Mouse (Mus musculus) monocyte, adult 5-6 weeks (primary cell): Measurements from ENCODE around the gene Cmtm7. TPM values are rescaled to one million over a fixed set of nuclear protein-coding genes. Genes with fewer than 3 reads are reported as not detected.

ENCODE experiments used
- ATAC-seq: fragments of 153-309, 156-312 bp; replicated peaks from 2 replicates; pipeline ENCODE4 v1.8.0; 2017; ENCODE audit warnings: mild to moderate bottlenecking; ENCODE audit not compliant: low TSS enrichment, insufficient number of reproducible peaks, severe bottlenecking, poor library complexity, low FRiP score
- total RNA-seq: library from RNA; stranded (forward); fragments of 200-1000, 200-491, 200-594 nt; gene quantifications from 3 replicates; pipeline ENCODE4 v1.2.3, GENCODE M21; 2017

The Cmtm7 gene
- total RNA-seq: 95.2 to 128 TPM (median 119 TPM) in 3 replicates

DNA sequence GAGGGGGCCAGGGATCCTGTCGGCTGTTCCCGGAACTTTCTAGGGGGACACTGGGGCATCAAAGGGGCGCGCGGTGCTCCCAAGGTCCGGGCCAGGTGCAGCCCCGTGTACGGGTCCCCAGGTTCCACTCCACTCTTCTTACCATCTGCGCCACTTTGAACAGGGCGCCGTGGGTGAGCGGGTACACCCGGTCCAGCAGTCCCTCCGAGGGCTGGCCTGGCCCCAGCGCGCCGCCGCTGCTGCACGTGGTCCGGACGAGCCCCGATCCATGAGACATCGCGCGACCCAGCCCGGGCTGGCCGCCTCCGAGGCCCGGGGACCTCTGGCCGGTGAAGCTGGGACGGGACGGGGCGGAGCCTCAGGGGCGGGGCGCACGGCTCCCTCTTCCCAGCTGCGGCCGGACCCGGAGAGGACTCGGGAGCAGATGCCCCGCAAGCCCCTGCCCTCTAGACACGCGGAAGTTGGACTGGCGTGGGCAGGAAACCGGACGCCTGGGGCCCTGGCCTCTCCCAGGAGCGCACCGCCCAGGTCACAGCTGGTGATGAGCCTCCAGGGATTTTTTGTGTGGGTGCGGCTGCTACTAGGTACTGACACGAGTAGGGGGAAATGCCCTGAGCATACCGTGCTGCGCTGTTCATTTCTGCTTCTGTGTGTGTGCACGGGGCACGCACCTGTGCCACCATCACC lies at the start of gene Cmtm7:
Cmtm7 (minus strand) TSS at position 331 of the 687 bp plus-strand sequence.
- ATAC-seq: peak; percentile 47

DNA sequence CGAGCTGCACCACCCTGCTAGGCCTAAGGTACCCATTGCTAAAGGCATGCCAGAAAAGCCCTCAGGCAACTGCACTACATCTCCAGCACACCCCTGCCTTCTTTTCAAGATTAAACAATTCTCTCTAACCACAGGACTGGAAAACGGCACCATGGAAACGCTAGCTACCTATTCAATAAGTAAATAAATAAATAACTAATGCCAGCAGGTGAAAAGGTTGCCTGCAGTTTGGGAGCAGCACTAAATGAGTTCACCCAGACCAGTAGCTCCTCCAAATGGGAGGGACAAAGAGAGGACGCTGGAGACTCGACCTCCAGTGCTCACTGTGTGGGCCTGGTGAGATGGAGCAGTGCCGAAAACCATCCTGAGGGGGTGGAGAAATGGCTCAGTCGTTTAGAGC lies 48.7 kb upstream of the Cmtm7 start:
- no peak for ATAC-seq

DNA sequence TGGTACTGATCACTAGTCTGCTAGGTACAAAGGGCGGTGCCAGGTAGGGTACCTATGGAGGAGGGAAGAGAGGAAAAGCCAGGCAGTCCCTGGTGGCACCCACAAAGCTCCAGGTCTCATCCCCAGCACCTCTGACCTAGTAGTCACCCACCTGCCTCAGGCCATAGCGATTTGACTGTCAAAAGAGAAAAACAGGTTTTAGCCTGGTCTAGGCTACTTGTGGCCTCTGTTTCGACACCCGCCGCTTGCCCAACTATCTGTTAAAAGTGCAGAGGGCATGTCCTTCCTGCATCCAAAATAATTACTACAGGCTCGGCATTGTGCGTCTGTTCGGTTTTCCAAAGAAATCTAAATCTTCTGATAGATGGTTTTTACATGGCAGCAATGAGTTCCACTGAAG lies 48.0 kb upstream of the Cmtm7 start:
- ATAC-seq: no peak

DNA sequence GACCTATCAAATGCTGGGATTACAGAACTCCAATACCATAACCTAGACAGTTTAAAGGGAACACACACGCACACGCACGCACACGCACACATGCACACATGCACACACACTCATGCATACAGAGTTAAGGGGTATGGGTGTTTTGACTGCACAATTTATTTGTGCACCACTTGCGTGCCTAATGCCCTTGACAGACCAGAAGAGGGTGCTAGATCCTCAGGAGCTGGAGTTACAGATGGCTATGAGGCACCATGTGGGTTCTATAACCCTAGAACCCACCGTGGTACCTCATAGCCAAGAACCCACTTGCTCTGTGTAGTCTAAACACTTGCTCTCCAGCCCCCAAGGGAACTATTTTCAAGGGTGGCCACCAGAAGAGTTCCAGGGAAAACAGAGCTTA lies 46.7 kb upstream of the Cmtm7 start:
- ATAC-seq: no peak

DNA sequence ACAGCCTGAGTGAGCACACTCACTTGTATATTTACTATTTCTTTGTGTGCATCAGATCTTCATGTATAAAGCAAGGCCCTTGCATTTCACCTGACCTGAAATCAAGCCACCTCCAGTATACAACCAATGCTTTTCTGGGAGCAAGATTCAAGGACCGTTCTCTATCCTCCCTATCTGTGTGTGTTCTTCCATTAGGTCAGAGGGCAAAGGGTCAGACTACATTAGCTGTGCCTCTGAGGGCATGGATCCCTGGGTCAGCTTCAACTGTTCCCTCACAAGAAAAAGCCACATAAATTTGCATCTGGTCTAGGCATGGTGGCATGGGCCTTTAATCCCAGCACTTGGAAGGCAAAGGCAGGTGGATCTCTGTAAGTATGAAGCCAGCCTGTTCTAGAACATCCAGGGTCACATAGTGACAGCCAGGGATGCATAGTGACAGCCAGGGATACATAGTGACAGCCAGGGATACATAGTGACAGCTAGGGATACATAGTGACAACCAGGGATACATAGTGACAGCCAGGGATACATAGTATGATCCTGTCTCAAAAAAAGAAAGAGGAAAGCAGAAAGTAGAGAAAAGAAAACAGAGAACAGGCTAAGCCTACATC lies 45.7 kb upstream of the Cmtm7 start:
- ATAC-seq: no peak

DNA sequence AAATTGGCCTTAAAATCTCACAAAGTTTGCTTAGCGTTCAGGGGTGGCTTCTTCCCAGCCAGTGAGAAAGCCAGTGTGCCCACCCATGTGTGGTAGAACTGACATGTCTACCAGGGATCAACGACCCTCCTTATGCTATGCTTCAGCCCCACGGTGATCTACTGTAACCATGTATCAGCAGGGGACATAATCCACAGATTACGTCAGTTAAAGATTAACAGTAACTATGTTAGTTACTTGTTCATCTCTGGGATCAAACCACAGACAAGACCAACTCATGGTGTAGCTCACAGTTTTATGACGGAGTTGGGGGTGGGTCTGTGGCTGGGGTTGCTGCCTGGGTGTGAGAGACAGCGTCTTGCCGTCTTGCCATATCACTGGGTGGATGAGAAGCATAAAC lies 42.5 kb upstream of the Cmtm7 start:
- no peak for ATAC-seq

DNA sequence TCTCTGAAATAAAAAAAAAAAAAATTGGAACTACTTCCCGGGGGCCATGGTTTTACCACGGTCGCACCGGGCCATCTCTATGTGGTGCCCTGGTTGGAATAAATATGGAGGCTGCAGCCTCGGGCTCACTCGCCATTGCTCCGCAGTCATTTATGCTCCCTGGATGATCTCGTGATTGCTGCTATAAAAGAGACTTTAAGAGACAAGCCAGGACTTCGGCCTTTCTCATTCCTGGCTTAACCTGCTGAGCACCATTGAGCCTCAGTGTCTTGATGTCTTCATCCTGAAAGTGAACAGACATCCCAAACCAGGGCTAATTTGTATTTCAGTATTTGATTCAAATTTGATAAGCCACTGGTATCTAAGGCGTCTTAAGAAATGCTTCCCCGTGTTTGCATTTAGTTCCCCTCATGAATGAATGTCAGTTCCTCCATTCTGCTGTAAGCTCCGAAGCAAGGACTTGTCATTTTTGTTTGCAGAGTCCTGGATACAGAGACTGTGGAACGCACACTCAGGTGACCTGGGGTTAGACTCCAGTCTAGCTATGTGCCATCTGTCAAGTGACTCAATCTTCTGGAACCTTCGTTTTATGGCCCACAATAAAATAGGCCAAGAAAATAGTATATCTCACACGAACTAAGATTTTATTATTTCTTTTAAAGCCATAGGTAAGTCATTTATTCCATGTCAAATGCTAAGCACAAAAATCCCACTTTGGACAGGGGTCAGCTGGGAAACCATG lies 40.1 kb upstream of the Cmtm7 start:
- no peak for ATAC-seq

DNA sequence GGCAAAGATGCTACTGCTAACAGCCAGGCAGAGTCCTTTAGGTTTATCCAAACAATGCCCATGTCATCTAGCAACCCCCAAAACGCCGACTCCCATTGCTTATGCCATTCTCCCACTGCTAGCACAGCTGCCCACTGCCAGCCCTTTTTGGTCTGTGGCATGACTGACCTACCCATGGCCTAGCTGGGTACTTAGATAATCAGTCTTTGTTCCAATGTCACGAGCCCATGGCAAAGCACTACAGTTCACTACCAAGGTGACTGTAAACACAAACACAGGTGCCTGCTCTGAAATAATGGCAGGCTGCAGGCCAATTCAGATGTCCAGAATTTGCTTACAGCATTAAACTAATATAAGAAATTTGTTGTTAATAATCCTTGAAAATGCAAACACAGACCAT lies 37.3 kb upstream of the Cmtm7 start:
- no peak for ATAC-seq

DNA sequence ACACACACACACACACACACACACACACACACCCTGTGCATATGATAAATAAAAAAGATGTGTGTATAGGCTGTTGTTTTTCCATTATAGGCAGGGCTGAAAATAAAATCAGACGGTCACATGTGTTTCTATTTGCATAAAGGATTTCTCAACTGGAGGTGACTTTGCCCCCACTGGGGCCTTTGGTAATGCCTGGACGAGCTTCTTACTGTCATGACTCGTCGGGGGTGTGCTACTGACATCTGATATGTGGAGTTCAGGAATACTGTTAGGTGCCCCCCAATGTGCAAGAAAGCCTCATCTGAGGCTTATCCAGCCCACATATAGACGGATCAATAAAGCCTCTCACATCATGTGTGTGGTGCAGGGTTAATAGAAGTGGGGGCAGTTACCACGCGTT lies 35.4 kb upstream of the Cmtm7 start:
- ATAC-seq: no peak

DNA sequence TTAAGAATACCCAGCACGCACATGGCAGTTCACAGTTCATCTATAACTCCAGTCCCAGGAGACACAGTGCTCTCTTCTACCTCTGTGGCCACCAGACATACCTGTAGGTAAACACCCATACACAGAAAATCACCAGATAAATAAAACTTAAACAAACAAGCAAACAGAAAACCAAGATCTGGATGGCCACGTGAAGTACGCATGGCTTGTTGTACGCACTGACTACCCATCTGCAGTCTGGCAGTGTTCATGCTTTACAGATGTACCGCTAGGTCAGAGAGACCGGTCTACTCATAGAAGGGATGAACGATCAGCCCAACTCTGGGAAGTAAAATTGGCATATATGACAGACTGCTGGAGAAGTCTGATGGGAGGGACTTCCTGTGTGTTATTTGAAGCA lies 34.5 kb upstream of the Cmtm7 start:
- no peak for ATAC-seq

DNA sequence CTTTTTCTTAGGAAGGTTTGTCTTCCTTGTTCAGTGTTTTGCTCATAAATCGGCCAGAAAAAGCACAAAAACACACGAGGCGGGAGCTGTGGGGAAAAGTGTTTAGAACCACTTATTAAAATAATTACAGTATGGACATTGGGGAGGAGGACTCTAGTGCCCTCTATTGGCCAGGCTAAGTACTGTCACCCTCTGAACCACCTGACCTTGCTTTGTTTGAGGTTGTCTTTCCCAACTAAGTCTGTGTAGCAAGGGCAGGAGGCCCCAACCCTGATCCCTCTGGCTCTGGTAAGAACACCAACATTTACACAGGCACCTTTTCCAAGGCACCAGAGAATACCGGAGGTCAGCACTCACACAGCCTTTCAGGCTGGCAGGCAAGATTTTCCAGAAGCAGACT lies 33.7 kb upstream of the Cmtm7 start:
- peak; percentile 89 for ATAC-seq

DNA sequence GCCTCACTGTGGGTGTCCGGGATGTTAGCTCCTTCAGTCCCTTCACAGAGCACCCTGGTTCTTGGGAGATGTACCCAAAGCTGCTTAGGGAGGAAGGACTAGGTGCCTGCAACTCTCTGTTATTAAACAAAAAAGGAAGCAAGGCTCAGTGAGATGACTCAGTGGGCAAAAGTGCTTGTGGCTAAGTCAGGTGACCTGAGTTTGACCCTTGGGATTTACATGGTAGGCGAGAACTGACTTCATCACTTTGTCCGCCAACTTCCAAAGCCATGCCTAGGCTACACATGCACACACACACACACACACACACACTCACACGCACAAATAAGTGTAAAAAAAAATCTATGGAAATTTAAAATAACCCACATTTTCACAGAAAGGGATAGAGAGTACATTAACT lies 30.3 kb upstream of the Cmtm7 start:
- ATAC-seq: peak; percentile 40; the same call in 1 of the 2 replicates

DNA sequence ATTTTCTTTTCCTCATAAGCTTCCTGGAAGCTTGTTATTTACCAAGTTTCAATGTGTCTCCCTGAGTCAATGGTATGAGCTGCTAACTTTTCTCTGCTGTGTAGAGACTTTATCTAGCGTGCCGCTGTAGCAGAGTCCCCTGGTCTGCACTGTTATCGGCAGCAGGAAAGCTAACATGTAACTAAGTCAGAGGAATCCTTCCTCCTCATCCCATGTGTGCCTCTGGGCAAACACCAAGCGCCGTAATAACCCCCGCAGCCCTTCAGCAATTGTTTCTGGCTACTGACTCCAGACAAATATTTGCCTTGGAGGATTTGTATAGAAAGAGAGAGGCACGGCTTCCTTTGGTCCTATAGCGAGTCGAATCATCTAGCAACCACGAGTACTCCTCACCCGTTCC lies 29.2 kb upstream of the Cmtm7 start:
- no peak for ATAC-seq

DNA sequence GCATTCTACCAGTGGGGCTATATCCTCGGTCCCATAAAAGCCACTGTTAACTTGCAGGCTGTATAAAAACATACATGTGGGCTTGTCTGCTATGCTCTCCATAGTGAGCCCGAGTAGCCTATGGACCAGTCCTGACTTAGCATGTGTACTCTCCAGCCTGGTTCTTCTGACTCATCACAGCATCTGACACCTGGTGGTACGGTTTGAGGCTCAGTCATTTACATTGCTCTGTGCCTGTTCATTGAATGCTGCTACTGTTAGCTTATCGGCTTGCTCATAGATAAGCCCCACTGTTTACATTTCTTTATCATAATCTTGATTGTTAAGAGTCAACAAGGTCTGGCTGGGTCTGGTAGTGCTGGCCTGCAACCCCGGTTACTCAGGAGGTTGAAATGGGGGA lies 27.0 kb upstream of the Cmtm7 start:
- ATAC-seq: no peak

DNA sequence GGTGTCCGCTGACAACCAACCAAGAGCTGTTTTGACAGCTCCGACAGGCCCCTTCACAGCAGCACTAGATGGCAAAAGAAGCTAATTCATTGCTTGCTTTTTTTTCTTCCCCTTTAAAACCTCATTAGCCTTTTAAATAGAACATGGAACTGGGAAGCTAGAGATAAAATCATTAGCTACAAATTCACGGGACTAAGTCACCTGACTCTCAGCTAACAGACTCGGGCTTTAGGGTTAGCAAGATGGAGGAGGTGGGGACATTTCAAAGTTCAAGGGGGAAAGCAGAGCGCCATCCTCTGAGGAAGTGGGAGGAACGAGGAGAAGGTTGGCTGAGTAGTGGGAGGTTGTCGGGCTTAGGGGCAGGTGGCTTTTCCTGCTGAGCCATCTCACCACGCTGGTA lies 25.6 kb upstream of the Cmtm7 start:
- no peak for ATAC-seq

DNA sequence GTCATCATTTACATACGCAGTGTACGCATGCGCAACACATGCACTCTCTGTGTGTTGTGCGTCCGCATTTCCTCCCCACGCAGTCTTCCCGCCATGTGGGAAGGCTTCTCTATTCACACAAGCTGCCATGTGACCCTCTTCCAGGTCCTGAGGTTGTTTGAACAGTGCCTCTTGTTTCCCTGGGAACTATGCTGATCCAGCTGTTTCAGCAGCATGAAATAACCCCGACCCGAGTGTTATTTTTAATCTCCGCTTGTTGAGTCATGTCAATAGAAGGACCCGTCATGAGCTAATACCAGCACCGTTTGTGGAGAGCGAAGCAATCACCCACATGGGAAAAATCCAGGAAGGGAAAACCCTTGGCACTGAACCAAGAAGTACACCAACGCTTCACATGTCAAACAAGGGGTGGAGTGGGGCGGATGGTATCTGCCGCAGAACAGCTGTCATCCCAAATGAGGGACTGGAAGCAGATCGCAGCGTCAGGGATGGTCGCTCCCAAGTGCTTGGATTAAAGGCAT lies 23.6 kb upstream of the Cmtm7 start:
- ATAC-seq: no peak

DNA sequence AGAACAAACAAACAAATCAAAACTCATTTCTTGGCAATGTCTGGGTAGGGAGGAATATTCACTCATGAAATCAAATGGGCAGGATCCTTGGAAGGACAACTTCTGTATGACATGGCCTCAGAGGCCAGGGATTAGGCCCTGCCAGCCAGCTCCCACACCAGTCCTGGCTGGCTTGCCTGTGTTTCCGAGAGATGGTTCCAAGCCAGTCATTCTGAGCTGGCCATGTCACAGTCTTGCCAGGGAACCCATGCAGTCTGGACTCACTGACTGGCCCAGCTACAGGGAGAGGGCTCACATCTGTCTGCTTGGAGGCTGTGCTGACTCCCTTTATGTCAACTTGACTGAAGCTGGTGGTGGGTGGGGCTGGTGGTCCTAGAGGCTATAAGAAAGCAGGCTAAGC lies 20.5 kb upstream of the Cmtm7 start:
- ATAC-seq: no peak

DNA sequence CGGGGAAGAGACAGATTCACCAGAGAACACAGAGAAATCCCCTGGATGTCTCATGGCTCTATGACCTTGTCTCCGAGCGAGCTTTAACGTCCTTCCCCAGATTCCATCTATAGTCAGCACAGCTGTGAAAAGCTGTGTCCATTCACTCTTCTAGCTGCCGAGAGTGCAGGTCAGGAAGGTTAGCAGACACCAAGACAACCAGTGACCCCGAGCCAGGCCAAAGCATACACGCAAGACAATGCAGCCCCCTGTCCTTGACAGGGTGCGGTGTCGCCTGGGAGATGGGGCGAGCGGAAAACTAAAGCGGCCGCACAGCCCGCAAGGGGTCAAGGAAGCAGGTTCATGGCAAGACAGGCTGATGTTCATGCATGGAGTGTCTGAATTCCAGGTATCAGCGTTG lies 19.6 kb upstream of the Cmtm7 start:
- ATAC-seq: no peak

DNA sequence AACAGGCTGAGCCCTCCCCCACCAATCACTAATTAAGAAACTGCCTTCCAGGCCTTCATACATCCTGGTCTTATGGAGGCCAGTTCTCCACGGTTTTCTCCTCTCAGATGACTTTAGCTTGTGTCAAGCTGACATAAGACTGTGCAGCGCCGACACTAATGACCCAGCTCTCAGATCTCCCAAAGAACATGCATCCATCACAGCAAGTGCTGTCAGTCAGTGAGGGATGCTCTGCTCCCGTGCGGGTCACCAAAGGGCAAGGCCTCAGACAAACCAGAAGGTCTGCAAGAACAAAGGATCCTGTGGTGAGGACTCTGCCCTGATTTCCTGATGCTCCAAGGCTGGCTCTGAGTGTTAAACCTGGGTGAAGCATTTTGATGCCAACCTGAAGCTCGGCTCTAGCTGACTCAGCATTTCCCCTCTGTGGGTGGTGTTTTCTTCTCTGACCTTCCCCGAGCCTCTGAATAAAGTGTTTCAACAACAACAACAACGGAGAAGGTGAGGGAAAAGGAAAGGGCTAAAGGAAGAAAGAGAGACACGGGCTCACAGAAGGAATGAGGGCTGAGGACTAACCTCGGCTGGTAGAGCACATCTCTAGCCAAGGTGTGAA lies 17.9 kb upstream of the Cmtm7 start:
- ATAC-seq: no peak
